Mouse (Mus musculus): ENCODE data around the gene Ric1. TPM values are rescaled to one million over a fixed set of nuclear protein-coding genes. Genes with fewer than 3 reads are reported as not detected.
A peak's percentile ranks its signal among the peaks of the same experiment; 100 is the strongest.
"Not testable (repeated sequence)": the region's sequence is repeated elsewhere in the genome, so short reads cannot be mapped to it uniquely, and the experiment has no call there.

Gene Ric1
- polyA plus RNA-seq, 3 experiments from 2014 or later: 11.8 to 16.6 (median 13.1) TPM

GRCm38 (mm10) chr19:29498842-29499456 lies 23.1 kb upstream of the Ric1 start:
- ATAC-seq: no peak

DNA sequence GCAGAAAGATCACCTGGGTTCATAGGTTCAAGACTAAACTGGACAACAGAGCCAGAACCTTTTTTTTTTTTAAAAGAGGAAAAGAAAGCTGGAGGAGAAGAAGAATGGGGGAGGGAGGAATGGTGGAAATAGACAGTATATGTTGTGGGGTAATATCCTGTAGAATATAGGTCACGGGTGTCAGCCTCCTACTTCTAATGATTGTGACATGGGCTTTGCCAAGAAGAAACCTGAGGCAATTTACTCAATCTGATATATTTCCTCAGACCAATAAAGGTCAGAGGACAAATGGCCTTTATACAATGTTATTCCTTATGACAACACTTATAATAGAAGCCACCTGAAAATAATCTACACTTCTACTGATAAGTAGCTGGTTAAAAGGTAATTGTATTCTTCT lies 21.7 kb upstream of the Ric1 start:
- ATAC-seq: no peak

GRCm38 (mm10) chr19:29501106-29501505 lies 21.0 kb upstream of the Ric1 start:
- ATAC-seq: peak; percentile 78

DNA sequence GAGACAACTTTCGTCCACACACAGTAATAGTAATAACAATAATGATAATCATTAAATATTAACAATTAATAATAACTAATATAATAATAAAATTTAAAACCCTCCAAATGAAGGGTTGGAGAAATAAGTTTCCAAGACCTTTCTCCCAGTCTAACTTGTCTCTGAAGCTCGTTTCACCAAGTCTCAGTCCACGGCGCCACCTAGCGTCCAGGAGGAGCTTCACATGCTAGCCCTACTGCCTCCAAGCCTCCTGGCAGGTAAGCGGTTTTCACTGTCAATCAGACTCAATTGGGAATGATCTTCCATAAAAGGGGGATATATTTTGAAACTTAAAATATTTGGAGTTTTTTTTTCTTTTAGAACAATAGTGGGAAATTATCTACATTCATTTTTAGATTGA lies 20.6 kb upstream of the Ric1 start:
- peak; percentile 84 for ATAC-seq

DNA sequence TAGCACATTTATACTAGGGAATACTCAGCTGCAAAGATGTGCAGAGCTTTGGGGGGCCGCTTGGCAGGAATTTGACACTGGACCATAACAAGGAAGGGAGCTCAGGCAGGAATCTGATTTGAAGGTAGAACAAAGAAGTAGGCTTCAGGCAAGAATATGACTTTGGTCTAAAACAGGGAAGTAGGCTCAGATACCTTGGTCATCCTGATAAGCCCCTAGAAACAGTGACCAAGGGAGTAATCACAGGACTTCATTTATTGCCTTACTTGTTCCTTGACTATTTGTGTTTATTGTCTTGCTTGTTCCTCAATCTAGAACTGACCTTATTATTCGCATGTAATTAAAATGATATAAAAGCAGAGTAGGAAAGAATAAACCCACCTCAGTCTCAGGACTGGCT lies 18.0 kb upstream of the Ric1 start:
- no peak for ATAC-seq

DNA sequence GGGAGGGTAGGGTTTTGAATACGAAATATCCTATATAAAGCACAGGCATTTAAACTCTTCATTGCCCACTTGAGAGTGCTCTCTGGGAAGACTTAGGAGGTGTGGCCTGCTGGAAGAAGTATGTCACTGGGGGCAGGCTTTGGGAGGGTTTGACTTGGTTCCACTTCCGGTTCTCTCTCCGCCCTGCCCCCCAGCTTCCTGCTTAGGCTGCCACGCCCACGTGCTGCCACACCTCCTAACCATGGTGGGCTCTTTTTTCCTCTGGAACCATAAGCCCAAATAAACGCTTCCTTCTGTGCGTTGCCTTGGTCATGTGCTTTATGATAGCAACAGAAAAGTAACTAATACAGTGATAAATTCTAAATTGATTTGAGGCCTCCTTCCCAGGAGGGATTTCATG lies 16.5 kb upstream of the Ric1 start:
- ATAC-seq: no peak

DNA sequence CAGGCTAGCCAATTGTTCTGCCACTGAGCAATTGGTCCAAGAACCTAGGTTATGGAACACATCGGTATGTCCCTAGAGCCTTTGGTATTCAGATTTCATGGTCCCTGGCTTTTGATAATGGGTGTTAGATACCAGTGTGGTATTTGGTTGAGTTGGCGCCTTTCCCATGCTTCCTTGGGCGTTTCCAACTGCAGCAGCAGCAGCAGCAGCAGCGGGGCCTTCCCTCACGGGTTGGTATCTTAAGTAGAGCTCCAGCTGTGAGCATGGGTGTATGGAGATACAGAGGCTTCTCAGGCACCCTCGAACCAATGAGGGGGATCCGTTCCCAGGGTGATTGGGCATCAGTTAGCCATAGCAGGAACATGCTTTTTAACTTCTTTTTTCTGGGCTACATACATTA lies 13.9 kb upstream of the Ric1 start:
- ATAC-seq: no peak

DNA sequence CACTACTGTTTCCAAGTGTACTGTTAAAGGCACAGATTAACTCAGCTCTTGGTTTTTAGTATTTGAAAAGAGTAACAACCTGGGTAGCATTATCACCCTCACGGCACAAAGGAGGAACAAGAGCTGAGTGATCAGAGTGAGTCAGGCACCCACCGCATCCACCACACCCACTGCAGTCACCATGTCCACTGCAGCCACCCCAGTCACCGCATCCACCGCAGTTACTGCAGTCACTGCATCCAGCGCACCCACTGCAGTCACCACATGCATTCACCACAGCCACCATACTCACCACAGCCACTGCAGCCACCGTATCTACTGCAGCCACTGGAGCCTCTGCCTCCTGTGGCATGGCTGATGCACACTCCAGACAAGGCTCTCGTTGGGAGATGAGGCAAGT lies 12.2 kb upstream of the Ric1 start:
- ATAC-seq: no peak

GRCm38 (mm10) chr19:29511826-29512225 lies 10.3 kb upstream of the Ric1 start:
- no peak for ATAC-seq

DNA sequence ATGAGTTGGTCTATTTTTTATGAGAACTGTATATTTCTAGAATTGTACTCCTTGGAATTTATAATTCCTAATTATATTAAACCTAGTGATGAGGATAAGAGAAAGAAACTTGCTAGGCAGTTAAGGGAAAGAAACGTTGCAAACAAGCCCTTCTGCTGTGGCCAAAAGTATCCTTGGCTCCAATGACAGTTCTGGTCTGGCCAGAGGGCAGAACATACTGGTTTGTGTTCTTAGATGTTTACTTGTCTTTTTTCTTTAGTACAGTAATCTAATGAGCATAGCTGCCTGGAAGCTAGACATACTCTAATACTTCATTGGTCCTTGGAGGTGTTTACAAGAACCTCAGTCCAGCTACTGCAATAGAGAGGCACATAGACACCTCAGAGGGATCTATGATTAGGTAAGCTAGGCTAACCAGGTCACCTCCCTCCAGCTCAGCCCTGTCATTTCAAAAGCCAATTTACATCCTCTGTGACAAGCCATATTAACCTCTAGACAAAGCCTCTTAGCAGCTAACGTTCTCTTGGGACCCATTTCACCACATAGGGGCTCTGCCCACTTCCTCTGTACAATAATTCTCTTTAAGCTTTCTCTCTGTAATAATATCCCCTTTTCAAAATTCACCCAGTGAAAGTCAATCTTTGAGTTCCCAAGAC lies 8.8 kb upstream of the Ric1 start:
- no peak for ATAC-seq

GRCm38 (mm10) chr19:29514130-29514529 lies 8.0 kb upstream of the Ric1 start:
- no peak for ATAC-seq

- no peak for ATAC-seq
These were observed 6.7 kb upstream of the Ric1 start for GRCm38 (mm10) chr19:29515386-29515785.

GRCm38 (mm10) chr19:29515991-29516390 lies 6.1 kb upstream of the Ric1 start:
- no peak for ATAC-seq

GRCm38 (mm10) chr19:29518409-29518808 lies 3.7 kb upstream of the Ric1 start:
- ATAC-seq: no peak

- no peak for ATAC-seq
These were observed 3.2 kb upstream of the Ric1 start for GRCm38 (mm10) chr19:29518922-29519321.

- no peak for ATAC-seq
These were observed 1.0 kb upstream of the Ric1 start for GRCm38 (mm10) chr19:29520996-29521560.

DNA sequence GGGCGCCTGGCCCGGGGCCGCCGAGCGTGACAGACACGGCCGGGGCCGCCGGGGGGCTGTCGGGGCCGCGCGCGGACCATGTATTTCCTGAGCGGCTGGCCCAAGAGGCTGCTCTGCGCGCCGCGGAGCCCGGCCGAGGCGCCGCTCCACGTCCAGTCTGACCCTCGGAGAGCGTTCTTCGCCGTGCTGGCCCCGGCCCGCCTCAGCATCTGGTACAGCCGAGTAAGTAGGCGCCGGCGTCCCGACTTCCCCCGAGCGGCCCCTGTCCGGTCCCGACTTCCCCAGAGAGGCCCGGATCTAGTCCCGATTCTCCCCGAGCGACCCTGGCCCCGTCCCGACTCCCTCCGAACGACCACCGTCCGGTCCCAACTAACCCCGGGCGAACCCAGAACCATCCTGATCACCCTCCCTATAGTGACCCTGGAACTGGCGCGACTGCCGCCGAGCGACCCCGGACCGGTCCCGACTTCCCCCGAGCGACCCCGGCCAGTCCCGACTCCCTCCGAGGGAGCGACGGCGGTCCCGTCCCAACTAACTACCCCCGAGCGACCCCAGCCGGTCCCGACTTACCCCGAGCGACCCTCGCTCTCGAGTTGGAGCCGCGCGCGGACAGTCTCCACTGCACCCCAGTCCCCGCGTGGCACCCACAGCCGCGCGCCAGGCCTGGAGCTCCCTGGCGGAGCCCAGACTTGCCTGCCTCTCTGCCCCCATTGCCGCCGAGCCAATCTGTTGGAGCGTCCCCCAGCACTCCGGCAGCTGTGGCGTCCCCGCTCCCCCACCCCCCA lies 555 bp downstream of the Ric1 start:
- peak; percentile 27 for ATAC-seq

GRCm38 (mm10) chr19:29523230-29523582 lies 1.1 kb downstream of the Ric1 start:
- no peak for ATAC-seq

DNA sequence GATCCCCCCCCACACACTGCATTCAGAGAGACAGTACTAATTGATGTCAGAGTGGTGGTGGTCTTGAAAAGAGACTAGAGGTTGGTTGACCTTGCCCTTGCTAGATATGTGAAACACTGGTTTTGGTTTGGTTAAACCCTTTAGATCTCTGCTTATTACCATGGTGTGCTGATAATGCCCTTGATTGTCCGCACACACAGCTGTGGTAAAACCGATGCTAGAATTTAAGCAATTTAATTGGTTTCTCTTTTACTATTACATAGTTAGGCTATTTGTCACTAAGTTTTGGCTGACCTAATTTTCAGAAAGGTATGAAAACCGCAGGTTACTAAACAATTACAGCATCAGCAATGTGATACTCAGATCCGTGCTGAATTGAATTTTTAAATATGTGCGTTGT lies 1.6 kb downstream of the Ric1 start:
- ATAC-seq: peak; percentile 57

DNA sequence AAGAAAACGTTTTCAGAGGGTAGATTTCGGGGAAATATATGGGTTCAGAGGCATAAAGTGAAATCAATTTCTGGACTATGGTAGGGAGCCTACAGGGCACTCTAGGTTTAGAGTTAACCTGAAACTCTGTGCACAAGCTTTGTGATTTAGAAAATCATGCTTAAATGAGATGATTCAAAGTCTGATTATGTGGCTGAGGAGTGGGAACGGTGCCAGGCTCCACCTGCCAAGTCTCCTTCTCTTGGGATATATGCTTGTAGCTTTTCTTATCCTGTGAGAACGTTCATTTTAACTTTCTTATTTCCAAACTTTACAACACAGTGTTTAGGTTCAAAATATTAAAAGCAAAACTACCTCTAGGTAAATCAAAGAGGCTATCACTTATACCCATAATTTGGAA lies 2.5 kb downstream of the Ric1 start:
- ATAC-seq: no peak

DNA sequence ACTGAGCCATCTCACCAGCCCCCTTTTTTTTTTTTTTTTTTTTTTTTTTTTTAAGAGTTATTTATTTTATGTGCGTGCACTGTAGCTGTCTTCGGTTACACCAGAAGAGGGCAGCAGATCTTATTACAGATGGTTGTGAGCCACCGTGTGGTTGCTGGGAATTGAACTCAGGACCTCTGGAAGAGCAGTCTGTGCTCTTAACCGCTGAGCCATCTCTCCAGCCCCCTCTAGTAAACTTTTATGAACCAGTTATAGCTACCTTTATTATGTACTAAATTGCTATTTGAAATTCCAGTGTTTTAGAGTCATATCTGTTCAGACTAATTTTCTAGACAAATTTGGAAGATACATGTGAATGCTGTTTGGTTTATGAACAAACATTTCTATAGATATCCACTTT lies 3.5 kb downstream of the Ric1 start:
- ATAC-seq: not testable (repeated sequence)

- ATAC-seq: no peak
These were observed 4.8 kb downstream of the Ric1 start for GRCm38 (mm10) chr19:29526837-29527236.

- ATAC-seq: no peak
These were observed 5.2 kb downstream of the Ric1 start for GRCm38 (mm10) chr19:29527299-29527698.

DNA sequence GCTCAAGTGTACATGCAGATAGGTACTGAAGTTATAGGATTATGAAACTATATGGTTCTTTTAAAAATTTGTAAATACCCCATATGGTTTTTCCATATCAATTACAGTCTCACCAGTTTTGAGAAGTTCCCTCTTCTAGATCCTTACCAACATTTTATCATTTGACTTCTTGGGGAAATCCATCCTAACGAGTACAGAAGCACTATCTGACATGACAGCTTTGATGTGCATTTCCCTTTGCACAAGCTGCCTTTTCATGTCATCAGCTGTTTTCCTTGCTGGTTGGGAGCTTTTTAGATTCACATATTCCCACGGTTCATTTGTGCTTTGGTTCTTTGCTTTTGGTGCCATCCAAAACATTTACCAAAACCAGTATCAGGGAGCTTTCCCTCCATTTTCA lies 6.5 kb downstream of the Ric1 start:
- no peak for ATAC-seq

Measured in inflammation-experienced regulatory T-cells, adult 6 months (primary cell).